Mouse (Mus musculus) E14TG2a.4 (cell line): ENCODE data around the gene Iqcf5.

ENCODE experiments used
- CTCF ChIP-seq: conservative IDR thresholded peaks from 2 replicates; pipeline ENCODE4 v1.5.1; 2014; ENCODE audit warnings: low read length
- NANOG ChIP-seq: IDR thresholded peaks from 2 replicates; pipeline ENCODE4 v1.6.1; 2014; ENCODE audit warnings: borderline replicate concordance, low read length, mixed read lengths

- no peak for TF ChIP-seq CTCF
- TF ChIP-seq NANOG = no peak
Observed at GRCm38 (mm10) chr9:106519433-106519832, 5.1 kb downstream of the Iqcf5 start.
